Mouse (Mus musculus) thymus, adult 2 months (tissue): ENCODE results near the gene Scn10a.

Source experiments
- CTCF ChIP-seq: fragments of 200-500 bp; IDR thresholded peaks from 2 replicates; pipeline ENCODE4 v1.5.1; 2012; ENCODE audit warnings: mild to moderate bottlenecking, control low read depth, low read length, moderate library complexity, borderline replicate concordance; ENCODE audit not compliant: control insufficient read depth, poor library complexity, insufficient read depth; ENCODE audit errors: extremely low read depth
- POLR2A ChIP-seq: fragments of 200-500 bp; IDR thresholded peaks from 2 replicates; pipeline ENCODE4 v1.6.1; 2012; ENCODE audit warnings: mild to moderate bottlenecking, low read length, control low read depth, moderate library complexity; ENCODE audit not compliant: control insufficient read depth, poor library complexity, insufficient read depth; ENCODE audit errors: extremely low read depth

- TF ChIP-seq POLR2A: no peak
- no peak for TF ChIP-seq CTCF
Observed at GRCm38 (mm10) chr9:119562256-119562655, 156.9 kb downstream of the Scn10a start.
